9 mouse cellular contexts compared by ENCODE assay signal in the genomic region with DNA sequence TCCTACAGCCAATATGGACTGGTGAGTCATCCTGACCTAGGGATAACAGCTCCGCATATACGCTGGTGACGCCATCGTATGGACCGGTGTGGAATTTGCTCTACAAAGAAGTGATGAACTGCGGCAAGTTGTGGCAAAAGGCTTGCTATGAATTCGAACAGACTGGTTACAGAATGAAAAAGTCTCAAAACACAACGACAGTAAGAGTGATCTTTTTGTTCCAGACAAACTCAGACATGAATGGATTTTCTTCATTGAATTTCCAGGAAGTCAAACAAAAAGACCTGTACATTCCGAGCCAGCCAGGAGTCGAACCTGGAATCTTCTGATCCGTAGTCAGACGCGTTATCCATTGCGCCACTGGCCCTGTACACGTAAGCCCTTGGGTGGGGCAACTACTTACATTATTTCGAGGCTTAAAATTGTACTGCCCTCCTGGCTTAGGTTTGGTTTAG. TPM values are rescaled to one million over a fixed set of nuclear protein-coding genes. Genes with fewer than 3 reads are reported as not detected.
DNase-seq lines count a peak whose midpoint lies in the region; ATAC-seq and TF ChIP-seq lines count a peak whose summit lies in the region.
"Had no signal": no experiment of that assay in that cellular context is flagged by ENCODE, and none has a peak within 500 bp of the region (broad histone marks: within the 10 kb centered on the region; RNA-seq: fewer than 3 reads in every experiment).

No protein-coding gene starts in this region.

- TF ChIP-seq EP300 in ES-Bruce4 (IDR thresholded peaks at IDR 0.05; ENCODE audit: insufficient read depth, low read depth, low read length), result 0 out of 2 replicates have a peak, but pooled peaks have one; percentile 6
- TF ChIP-seq EP300 in liver, postnatal 0 days (IDR thresholded peaks at IDR 0.05; ENCODE audit: low read depth), result no peak; the same call in 1 of the 2 replicates

- ATAC-seq in forebrain, embryonic 15.5 days (replicated peaks), result peak; percentile 71
- ATAC-seq in liver, postnatal 0 days, result peak; percentile 56
- peak; percentile 80 for ATAC-seq in neural tube, embryonic 12.5 days (ENCODE audit: low FRiP score, low read depth)

- H3K27ac ChIP-seq in ES-Bruce4 (ENCODE audit: insufficient read depth, low read length), result peak overlapping the region; percentile 76
- peak overlapping the region; percentile 99 for H3K27ac ChIP-seq in forebrain, embryonic 15.5 days (replicated peaks)
- H3K27ac ChIP-seq in liver, postnatal 0 days (ENCODE audit: low read depth), result peak overlapping the region; percentile 59
- H3K27ac ChIP-seq in neural tube, embryonic 12.5 days, result no peak overlapping the region
- H3K27ac ChIP-seq in testis, adult 2 months (ENCODE audit: control insufficient read depth, insufficient read depth, low read depth, low read length), result peak overlapping the region; percentile 69

- under 1% methylated on average over 16 of the region's 16 CpGs for WGBS in forebrain, embryonic 15.5 days
- whole genome bisulfite sequencing in liver, postnatal 0 days (ENCODE audit: insufficient replicate concordance), result under 1% methylated on average over 16 of the region's 16 CpGs
- WGBS in neural tube, embryonic 12.5 days, result under 1% methylated on average over 16 of the region's 16 CpGs

- H3K36me3 ChIP-seq in ES-Bruce4 (ENCODE audit: control insufficient read depth, insufficient read depth, low read length, poor library complexity, severe bottlenecking), result no peaks in the 10 kb centered on the region
- H3K36me3 ChIP-seq in forebrain, embryonic 15.5 days, result no peaks in the 10 kb centered on the region
- no peaks in the 10 kb centered on the region for H3K36me3 ChIP-seq in liver, postnatal 0 days (replicated peaks; ENCODE audit: insufficient read depth, low read length)
- H3K36me3 ChIP-seq in neural tube, embryonic 12.5 days, result no peaks in the 10 kb centered on the region
- no peaks in the 10 kb centered on the region for H3K36me3 ChIP-seq in testis, adult 2 months (ENCODE audit: control insufficient read depth, insufficient read depth, low read length)

- no peaks in the 10 kb centered on the region for H3K27me3 ChIP-seq in ES-Bruce4 (ENCODE audit: control insufficient read depth, insufficient read depth, low read length, poor library complexity, severe bottlenecking)
- H3K27me3 ChIP-seq in forebrain, embryonic 15.5 days, result no peaks in the 10 kb centered on the region
- no peaks in the 10 kb centered on the region for H3K27me3 ChIP-seq in liver, postnatal 0 days (ENCODE audit: insufficient read depth, low read length)
- no peaks in the 10 kb centered on the region for H3K27me3 ChIP-seq in neural tube, embryonic 12.5 days (replicated peaks)
- H3K27me3 ChIP-seq in testis, adult 2 months (ENCODE audit: control insufficient read depth, insufficient read depth, low read length), result no peaks in the 10 kb centered on the region

- H3K4me3 ChIP-seq in ES-Bruce4 (ENCODE audit: low read depth, low read length), result peak overlapping the region; percentile 91
- H3K4me3 ChIP-seq in forebrain, embryonic 15.5 days, result peak overlapping the region; percentile 87
- H3K4me3 ChIP-seq in liver, postnatal 0 days (ENCODE audit: low read depth, low read length), result peak overlapping the region; percentile 60
- H3K4me3 ChIP-seq in neural tube, embryonic 12.5 days, result peak overlapping the region; percentile 56
- H3K4me3 ChIP-seq in testis, adult 2 months (ENCODE audit: control insufficient read depth, low read depth, low read length), result peak overlapping the region; percentile 78

- peak; percentile 85 for DNase-seq in cerebellum, adult 11-12 months
- peak; percentile 81 to 84 for DNase-seq in heart, postnatal 14 days
- peak; percentile 91 for DNase-seq in layer of hippocampus, adult 11-12 months (ENCODE audit: low spot score)
- DNase-seq in liver, postnatal 0 days, result peak; percentile 88

- peak overlapping the region; percentile 47 for H3K4me2 ChIP-seq in forebrain, embryonic 15.5 days (replicated peaks)
- H3K4me2 ChIP-seq in liver, postnatal 0 days (ENCODE audit: low read depth, low read length), result peak overlapping the region; percentile 85
- peak overlapping the region; percentile 70 for H3K4me2 ChIP-seq in neural tube, embryonic 12.5 days (replicated peaks)

- intact Hi-C loops in heart, postnatal 14 days (cut with DNase I), result loop anchor here (1.0 to 2.0 kb wide), 3 partner anchors 8 to 72 kb away; no protein-coding TSS in a partner anchor

- H3K9me3 ChIP-seq in ES-Bruce4 (replicated peaks; ENCODE audit: control insufficient read depth, insufficient read depth, low read length, poor library complexity, severe bottlenecking), result no peaks in the 10 kb centered on the region
- H3K9me3 ChIP-seq in forebrain, embryonic 15.5 days, result no peaks in the 10 kb centered on the region
- no peaks in the 10 kb centered on the region for H3K9me3 ChIP-seq in liver, postnatal 0 days (ENCODE audit: low read length)
- H3K9me3 ChIP-seq in neural tube, embryonic 12.5 days, result no peaks in the 10 kb centered on the region

- no peak for TF ChIP-seq POLR2A in ES-Bruce4 (IDR thresholded peaks at IDR 0.05; ENCODE audit: insufficient read depth, low read length)
- no peak for TF ChIP-seq POLR2A in testis, adult 2 months (IDR thresholded peaks at IDR 0.05; ENCODE audit: control insufficient read depth, low read depth, low read length)

- H3K9ac ChIP-seq in ES-Bruce4 (ENCODE audit: low read depth, poor library complexity, severe bottlenecking), result peak overlapping the region; percentile 85
- H3K9ac ChIP-seq in forebrain, embryonic 15.5 days (replicated peaks), result peak overlapping the region; percentile 95
- H3K9ac ChIP-seq in liver, postnatal 0 days (replicated peaks), result peak overlapping the region; percentile 54; the same call in 1 of the 2 replicates
- peak overlapping the region; percentile 46; the same call in 1 of the 2 replicates for H3K9ac ChIP-seq in neural tube, embryonic 12.5 days

- H3K4me1 ChIP-seq in ES-Bruce4 (ENCODE audit: control insufficient read depth, insufficient read depth, low read length), result peaks cover 2% of the 10 kb centered on the region
- H3K4me1 ChIP-seq in forebrain, embryonic 15.5 days, result peaks cover 19% of the 10 kb centered on the region
- H3K4me1 ChIP-seq in liver, postnatal 0 days (ENCODE audit: insufficient read depth), result peaks cover 6% of the 10 kb centered on the region; the same call in 1 of the 2 replicates
- H3K4me1 ChIP-seq in neural tube, embryonic 12.5 days, result peaks cover 10% of the 10 kb centered on the region
- peaks cover 11% of the 10 kb centered on the region for H3K4me1 ChIP-seq in testis, adult 2 months (ENCODE audit: control insufficient read depth, insufficient read depth, low read length)

- TF ChIP-seq CTCF in ES-Bruce4 (IDR thresholded peaks at IDR 0.05; ENCODE audit: low read depth, low read length), result no peak
- TF ChIP-seq CTCF in liver, postnatal 0 days (IDR thresholded peaks at IDR 0.05; ENCODE audit: low read depth), result peak; percentile 35; the same call in 1 of the 2 replicates
- no peak for TF ChIP-seq CTCF in testis, adult 2 months (IDR thresholded peaks at IDR 0.05; ENCODE audit: control insufficient read depth, insufficient read depth, insufficient replicate concordance, low read depth, low read length)

RNA-seq across cellular contexts. Expression of gene Btn1a1, which starts 19.2 kb away (rescaled TPM):
- 0.40 and 0.46 TPM in 2 replicates for polyA plus RNA-seq in ES-Bruce4 (2011; ENCODE audit: insufficient read depth, insufficient read length, low read depth, missing spikeins)
- 0.05 and 0.08 TPM in 2 replicates for polyA plus RNA-seq in forebrain, embryonic 15.5 days (2015; fragmentation: Nextera tagmentation; extraction: Ambion mirVana)
- not detected for total RNA-seq in heart, postnatal 14 days (2021)
- polyA plus RNA-seq in liver, postnatal 0 days (2015; fragmentation: Nextera tagmentation; extraction: Ambion mirVana), result 0.92 and 0.96 TPM in 2 replicates
- polyA plus RNA-seq in neural tube, embryonic 12.5 days (2016; fragmentation: Nextera tagmentation; extraction: Ambion mirVana), result not detected in 2 replicates
- 0.05 and 0.26 TPM in 2 replicates for polyA plus RNA-seq in testis, adult 2 months (2012; rRNA removed)

RNA-seq across cellular contexts. Expression of gene Abt1, which starts 22.9 kb away (rescaled TPM):
- polyA plus RNA-seq in ES-Bruce4 (2011; ENCODE audit: insufficient read depth, insufficient read length, low read depth, missing spikeins), result 10.0 and 10.3 TPM in 2 replicates
- 13.0 and 13.2 TPM in 2 replicates for polyA plus RNA-seq in forebrain, embryonic 15.5 days (2015; fragmentation: Nextera tagmentation; extraction: Ambion mirVana)
- 1 to 10 TPM; 4.5 to 5.0 TPM for total RNA-seq in heart, postnatal 14 days (2021)
- 4.3 and 4.8 TPM in 2 replicates for polyA plus RNA-seq in liver, postnatal 0 days (2015; fragmentation: Nextera tagmentation; extraction: Ambion mirVana)
- polyA plus RNA-seq in neural tube, embryonic 12.5 days (2016; fragmentation: Nextera tagmentation; extraction: Ambion mirVana), result 11.4 TPM in 2 replicates
- 2.0 TPM in 2 replicates for polyA plus RNA-seq in testis, adult 2 months (2012; rRNA removed)

RNA-seq across cellular contexts. Expression of gene Btn2a2, which starts 42.1 kb away (rescaled TPM):
- 0.91 and 1.9 TPM in 2 replicates for polyA plus RNA-seq in ES-Bruce4 (2011; ENCODE audit: insufficient read depth, insufficient read length, low read depth, missing spikeins)
- 0.11 TPM in 1 of 2 replicates, not detected in the other for polyA plus RNA-seq in forebrain, embryonic 15.5 days (2015; fragmentation: Nextera tagmentation; extraction: Ambion mirVana)
- total RNA-seq in heart, postnatal 14 days (2021), result not detected
- not detected in 2 replicates for polyA plus RNA-seq in liver, postnatal 0 days (2015; fragmentation: Nextera tagmentation; extraction: Ambion mirVana)
- 0.23 and 0.31 TPM in 2 replicates for polyA plus RNA-seq in neural tube, embryonic 12.5 days (2016; fragmentation: Nextera tagmentation; extraction: Ambion mirVana)
- 0.08 and 0.21 TPM in 2 replicates for polyA plus RNA-seq in testis, adult 2 months (2012; rRNA removed)
- polyA plus RNA-seq: gonadal fat pad, adult 2 months had no signal
